In genomic region chr8:126538648-126539354, GRCm38 (mm10) we compare ENCODE assay signal across 8 mouse cellular contexts. TPM values are rescaled to one million over a fixed set of nuclear protein-coding genes. Genes with fewer than 3 reads are reported as not detected.
DNase-seq lines count a peak whose midpoint lies in the region; ATAC-seq lines count a peak whose summit lies in the region.

No protein-coding gene starts in this region.

- H3K9ac ChIP-seq in kidney, embryonic 14.5 days (ENCODE audit: low read depth, low read length): 0 out of 2 replicates have a peak overlapping the region, but pooled peaks have one; percentile 4
- H3K9ac ChIP-seq in heart, embryonic 15.5 days: no peak overlapping the region
- no peak overlapping the region; the same call in 1 of the 2 replicates for H3K9ac ChIP-seq in limb, embryonic 13.5 days

- H3K27ac ChIP-seq in kidney, embryonic 14.5 days (ENCODE audit: low read depth, low read length): peak overlapping the region; percentile 59
- H3K27ac ChIP-seq in heart, embryonic 15.5 days: peak overlapping the region; percentile 99
- peak overlapping the region; percentile 48; the same call in 1 of the 2 replicates for H3K27ac ChIP-seq in limb, embryonic 13.5 days

- peaks cover 47% of the 10 kb centered on the region for H3K4me1 ChIP-seq in kidney, embryonic 14.5 days (ENCODE audit: control insufficient read depth, insufficient read depth, low read length)
- H3K4me1 ChIP-seq in heart, embryonic 15.5 days (replicated peaks): peaks cover 68% of the 10 kb centered on the region
- peaks cover 49% of the 10 kb centered on the region for H3K4me1 ChIP-seq in limb, embryonic 13.5 days

- no peaks in the 10 kb centered on the region for H3K36me3 ChIP-seq in kidney, embryonic 14.5 days (ENCODE audit: control insufficient read depth, insufficient read depth, low read length)
- H3K36me3 ChIP-seq in heart, embryonic 15.5 days: no peaks in the 10 kb centered on the region
- H3K36me3 ChIP-seq in limb, embryonic 13.5 days: no peaks in the 10 kb centered on the region

- no peak overlapping the region; the same call in 1 of the 2 replicates for H3K4me2 ChIP-seq in kidney, embryonic 14.5 days (replicated peaks; ENCODE audit: low read depth, low read length)
- H3K4me2 ChIP-seq in heart, embryonic 15.5 days: no peak overlapping the region
- H3K4me2 ChIP-seq in limb, embryonic 13.5 days (replicated peaks): peak overlapping the region; percentile 2; the same call in 1 of the 2 replicates

- H3K27me3 ChIP-seq in kidney, embryonic 14.5 days (ENCODE audit: control insufficient read depth, insufficient read depth, low read length): no peaks in the 10 kb centered on the region
- no peaks in the 10 kb centered on the region for H3K27me3 ChIP-seq in heart, embryonic 15.5 days
- H3K27me3 ChIP-seq in limb, embryonic 13.5 days: no peaks in the 10 kb centered on the region

- no peak for DNase-seq in kidney, adult 9 months
- DNase-seq in brain, embryonic 18.5 days (ENCODE audit: low read depth, low spot score): peak; percentile 90
- peak; percentile 68 for DNase-seq in right cerebral cortex, postnatal 4 days
- no peak for DNase-seq in gastrocnemius, adult 8-10 months (ENCODE audit: low spot score in 2 of 2)
- no peak for DNase-seq in spleen, postnatal 36 days (ENCODE audit: low spot score in 2 of 2)

- WGBS in kidney, embryonic 14.5 days: 5% methylated on average over 11 of the region's 12 CpGs
- WGBS in heart, embryonic 15.5 days: 15% methylated on average over 11 of the region's 12 CpGs
- WGBS in limb, embryonic 13.5 days: 7% methylated on average over 12 of the region's 12 CpGs

- no peak overlapping the region for H3K4me3 ChIP-seq in kidney, embryonic 14.5 days (ENCODE audit: low read length)
- no peak overlapping the region for H3K4me3 ChIP-seq in heart, embryonic 15.5 days
- no peak overlapping the region for H3K4me3 ChIP-seq in limb, embryonic 13.5 days

- H3K9me3 ChIP-seq in kidney, embryonic 14.5 days (ENCODE audit: control insufficient read depth, low read length): no peaks in the 10 kb centered on the region
- H3K9me3 ChIP-seq in heart, embryonic 15.5 days (replicated peaks): no peaks in the 10 kb centered on the region
- no peaks in the 10 kb centered on the region for H3K9me3 ChIP-seq in limb, embryonic 13.5 days

- peak; percentile 18; the same call in 1 of the 2 replicates for ATAC-seq in kidney, embryonic 14.5 days (ENCODE audit: low FRiP score, low TSS enrichment)
- no peak for ATAC-seq in heart, embryonic 15.5 days (replicated peaks; ENCODE audit: insufficient number of reproducible peaks, insufficient read depth, low FRiP score, low read depth)
- ATAC-seq in limb, embryonic 13.5 days (ENCODE audit: low FRiP score, low read depth): peak; percentile 52

RNA-seq across cellular contexts. Expression of gene Irf2bp2, which starts 55.0 kb away (rescaled TPM):
- 11.6 and 14.6 TPM in 2 replicates for polyA plus RNA-seq in kidney, embryonic 14.5 days (2014; fragmentation: Nextera tagmentation; extraction: Ambion mirVana)
- 10.3 and 10.4 TPM in 2 replicates for polyA plus RNA-seq in heart, embryonic 15.5 days (2015; fragmentation: Nextera tagmentation; extraction: Ambion mirVana)
- polyA plus RNA-seq in limb, embryonic 13.5 days (2015; fragmentation: Nextera tagmentation; extraction: Ambion mirVana): 11.6 and 11.8 TPM in 2 replicates
- 10 to 100 TPM; 22.2 to 31.2 (median 23.5) TPM for total RNA-seq in gastrocnemius, adult 8-10 months (2022)

Comparison
In these comparisons a context has a peak if more than half of its experiments do, and no peak if none do; other contexts are left out.
1. H3K27ac ChIP-seq: peak in every context shown above with its lines; median percentile 99 in heart, embryonic 15.5 days; 59 in kidney, embryonic 14.5 days; 48 in limb, embryonic 13.5 days.
2. DNase-seq: peak in brain, embryonic 18.5 days (single experiment) and right cerebral cortex, postnatal 4 days (single experiment); none in kidney, adult 9 months (single experiment), gastrocnemius, adult 8-10 months (0 of 2) and spleen, postnatal 36 days (0 of 2).